Mouse (Mus musculus) heart, embryonic 10.5 days (tissue): ENCODE measurements around the gene Arhgap31. TPM values are rescaled to one million over a fixed set of nuclear protein-coding genes. Genes with fewer than 3 reads are reported as not detected.

Experiments used
- DNase-seq: peaks from one replicate; pipeline ENCODE4 v3.0.0-alpha.2; 2017; ENCODE audit warnings: low spot score
- H3K27ac ChIP-seq: fragments of 300-500 bp; sonication (generic); 2 replicates; pipeline ENCODE4 v1.5.1; 2016; ENCODE audit warnings: mild to moderate bottlenecking
- H3K27me3 ChIP-seq: fragments of 300-500 bp; sonication (generic); 2 replicates; pipeline ENCODE4 v1.6.1; 2016; ENCODE audit warnings: mild to moderate bottlenecking; ENCODE audit not compliant: poor library complexity, insufficient read depth, severe bottlenecking
- H3K36me3 ChIP-seq: fragments of 300-500 bp; sonication (generic); 2 replicates; pipeline ENCODE4 v1.6.1; 2016; ENCODE audit warnings: mild to moderate bottlenecking, moderate library complexity
- H3K4me1 ChIP-seq: fragments of 300-500 bp; sonication (generic); 2 replicates; pipeline ENCODE4 v1.6.1; 2016; ENCODE audit warnings: mild to moderate bottlenecking
- H3K4me3 ChIP-seq: fragments of 300-500 bp; sonication (generic); 2 replicates; pipeline ENCODE4 v1.5.1; 2016; ENCODE audit warnings: mild to moderate bottlenecking, moderate library complexity
- H3K9me3 ChIP-seq: fragments of 300-500 bp; sonication (generic); 2 replicates; pipeline ENCODE4 v1.6.1; 2016; ENCODE audit warnings: mild to moderate bottlenecking, moderate library complexity
- WGBS: fragments of 180-500 bp; shearing (Covaris S2); methylation state at CpG from one replicate; pipeline ENCODE4 v1.1.7; 2016; 5-methylcytosine and 5-hydroxymethylcytosine counted together
- polyA plus RNA-seq: library from polyadenylated mRNA; unstranded; fragments of >200 nt; fragmentation: Nextera tagmentation; extraction: Ambion mirVana; gene quantifications from 2 replicates; pipeline ENCODE4 v1.2.1, GENCODE M21; 2016

Gene Arhgap31
- polyA plus RNA-seq, 1 experiment from 2014 or later: 27.7 TPM

DNA sequence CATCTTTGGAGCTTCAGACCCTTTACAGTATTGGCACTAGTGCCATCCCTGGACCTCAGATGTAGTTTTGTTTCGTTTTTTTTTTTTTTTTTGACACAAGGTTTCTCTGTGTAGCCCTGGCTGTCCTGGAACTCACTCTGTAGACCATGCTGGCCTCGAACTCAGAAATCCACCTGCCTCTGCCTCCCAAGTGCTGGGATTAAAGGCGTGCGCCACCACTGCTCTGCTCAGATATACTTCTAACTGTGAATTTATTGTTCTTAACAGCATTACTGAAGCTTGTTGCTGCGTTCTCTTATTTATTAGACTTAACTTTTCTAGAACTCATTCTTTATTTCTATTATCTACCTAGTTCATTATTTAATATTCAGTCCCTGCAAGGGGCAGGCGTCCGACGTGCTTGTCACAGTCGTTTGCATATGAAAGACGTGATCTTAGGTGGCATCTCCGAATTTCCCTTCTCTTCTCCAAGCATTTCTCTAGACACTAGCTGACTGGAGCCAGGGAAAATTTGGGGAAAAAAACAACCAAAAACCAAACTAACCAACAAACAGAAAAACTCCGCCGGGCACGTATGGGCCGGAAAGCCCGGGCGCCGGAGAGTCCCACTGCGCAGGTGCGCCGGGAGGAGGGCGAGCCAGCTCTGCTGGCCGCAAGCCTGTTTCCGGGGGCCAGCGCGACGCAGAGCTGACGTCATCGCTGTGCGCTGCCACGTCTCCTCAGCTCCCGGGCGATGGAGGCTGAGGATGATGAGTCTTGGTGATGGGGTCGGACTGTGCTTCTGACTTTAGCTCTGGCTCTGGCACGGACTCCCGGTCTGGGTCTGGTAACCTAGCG lies 150.7 kb downstream of the Arhgap31 start:
- Histone ChIP-seq H3K27ac (peak overlapping the region; percentile 94), H3K4me1 (peaks cover 6% of the 10 kb centered on the region; the same call in 1 of the 2 replicates), H3K9me3 (no peaks in the 10 kb centered on the region), H3K27me3 (peaks cover 12% of the 10 kb centered on the region; the same call in 1 of the 2 replicates), H3K4me3 (peak overlapping the region; percentile 85), H3K36me3 (peaks cover 27% of the 10 kb centered on the region)
- peak; percentile 95 for DNase-seq
- WGBS: 7% methylated on average over 37 of the region's 37 CpGs

DNA sequence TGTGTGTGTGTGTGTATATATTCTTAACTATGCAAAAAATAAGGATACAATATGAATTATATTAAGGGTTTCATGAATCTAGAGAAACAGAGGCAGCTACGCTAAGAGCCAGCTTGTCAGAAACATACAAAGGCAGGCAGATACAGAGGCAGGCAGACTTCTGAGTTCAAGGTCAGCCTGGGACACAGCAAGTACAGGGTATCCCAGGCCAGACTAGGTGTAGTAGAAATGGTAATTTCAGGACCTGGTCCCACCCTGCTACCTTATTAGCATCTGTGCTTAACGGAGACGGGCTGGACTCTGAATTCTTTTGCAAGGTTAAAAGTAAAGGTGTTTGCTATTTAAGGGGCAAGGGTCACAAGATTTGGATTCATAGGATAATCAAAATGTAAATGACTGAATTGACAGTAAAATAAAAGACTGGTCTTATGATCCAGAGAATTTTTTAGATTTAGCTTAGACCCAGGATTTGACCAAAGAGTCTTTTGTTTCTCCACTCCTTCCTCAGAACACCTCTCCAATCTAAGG lies 154.8 kb downstream of the Arhgap31 start, which contains the start of gene Tmem39a:
Gene Tmem39a, plus strand, starts transcription at position 478 of the 528 bp plus-strand sequence.
- WGBS: 80% methylated on average over 3 of the region's 3 CpGs
- Histone ChIP-seq H3K4me3 (no peak within 1 kb of the TSS), H3K36me3 (no peaks in the 10 kb centered on the region)

DNA sequence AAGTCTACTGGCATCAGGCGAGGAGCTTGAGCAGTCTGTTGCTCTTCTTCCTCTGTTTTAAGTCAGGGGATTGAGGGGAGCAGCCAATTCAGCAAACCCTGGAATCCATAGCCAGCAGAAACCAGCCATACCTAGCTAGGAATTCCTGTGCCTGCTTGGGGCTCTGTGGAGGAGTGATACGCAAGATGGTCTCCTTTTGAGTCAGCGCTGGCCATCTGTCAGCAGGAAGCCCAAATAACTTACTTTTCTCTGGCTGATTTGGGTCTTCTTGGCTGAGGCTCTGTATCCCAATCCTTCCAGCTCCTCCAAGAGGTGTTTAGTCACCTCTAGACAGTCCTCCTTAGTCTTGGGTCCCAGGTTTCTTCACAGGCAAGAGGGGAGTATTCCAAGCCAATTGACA lies 157.1 kb downstream of the Arhgap31 start:
- WGBS: 78% methylated on average over 3 of the region's 3 CpGs
- Histone ChIP-seq H3K27me3 (peaks cover 26% of the 10 kb centered on the region; the same call in 1 of the 2 replicates), H3K9me3 (no peaks in the 10 kb centered on the region), H3K36me3 (no peaks in the 10 kb centered on the region), H3K4me1 (no peaks in the 10 kb centered on the region), H3K4me3 (no peak overlapping the region), H3K27ac (no peak overlapping the region)
- DNase-seq: no peak

More for the DNA sequence above, 154.8 kb downstream of the Arhgap31 start, which contains the start of gene Tmem39a:
- no peak for DNase-seq
- Histone ChIP-seq H3K4me1 (no peaks in the 10 kb centered on the region), H3K27me3 (peaks cover 20% of the 10 kb centered on the region; the same call in 1 of the 2 replicates), H3K27ac (no peak within 1 kb of the TSS), H3K9me3 (no peaks in the 10 kb centered on the region)

DNA sequence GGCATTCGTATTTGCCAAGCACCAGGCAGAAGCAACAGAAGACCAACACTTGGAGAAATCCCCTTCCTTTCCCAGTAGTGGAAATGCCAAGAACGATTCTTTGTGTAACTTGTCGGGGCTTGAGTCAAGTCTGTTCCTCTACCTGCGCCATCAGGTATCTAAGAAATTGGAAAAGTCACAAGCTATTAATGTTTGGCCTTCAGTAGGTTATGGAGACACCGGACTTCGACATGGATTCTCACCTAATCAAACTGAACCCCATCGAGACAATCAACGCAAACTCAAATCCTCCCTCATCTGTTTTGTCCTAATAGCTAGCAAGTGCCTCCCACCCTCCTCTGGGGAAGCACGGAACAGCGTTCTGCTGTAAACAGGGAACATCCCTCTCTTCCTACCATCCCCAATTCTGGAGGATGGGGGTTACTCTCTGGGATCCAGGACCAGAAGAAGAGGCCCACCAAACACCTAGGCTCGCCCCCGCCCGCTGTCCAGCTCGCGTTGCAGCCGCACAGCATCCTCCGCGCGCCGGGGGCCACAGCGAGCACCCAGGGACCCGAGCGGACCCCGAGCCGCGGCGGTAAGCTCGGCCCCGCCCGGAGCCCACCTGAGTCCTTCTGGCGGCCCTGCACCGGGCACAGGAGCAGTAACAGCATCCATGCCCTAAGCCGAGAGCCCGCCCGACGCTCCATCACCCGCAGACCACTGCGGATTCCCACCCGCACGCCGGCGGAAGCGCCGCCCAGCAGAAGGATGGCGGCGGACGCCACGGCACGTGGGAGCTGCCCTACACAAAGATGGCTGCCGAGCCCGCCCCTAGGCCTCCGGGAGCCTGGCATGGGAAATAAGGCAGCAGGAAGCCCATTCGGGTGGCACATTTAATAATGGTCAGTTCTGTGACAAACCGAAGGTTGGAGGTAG lies 163.3 kb downstream of the Arhgap31 start, which contains the start of gene Poglut1:
Gene Poglut1, minus strand, starts transcription at position 780 of the 918 bp plus-strand sequence.
- Histone ChIP-seq H3K27me3 (peaks cover 11% of the 10 kb centered on the region; the same call in 1 of the 2 replicates), H3K36me3 (peaks cover 33% of the 10 kb centered on the region), H3K9me3 (no peaks in the 10 kb centered on the region), H3K4me1 (peaks cover 16% of the 10 kb centered on the region), H3K27ac (peak within 1 kb of the TSS; percentile 95), H3K4me3 (peak within 1 kb of the TSS; percentile 93)
- peak; percentile 91 for DNase-seq
- WGBS: 3% methylated on average over 54 of the region's 54 CpGs

Other genes with a start within 250 kb of the Arhgap31 start
- gene Timmdc1, start 190.6 kb downstream of the Arhgap31 start, polyA plus RNA-seq: 25.1 and 39.3 TPM in 2 replicates
- 40.2 and 50.6 TPM in 2 replicates for gene Poglut1, start 163.0 kb downstream of the Arhgap31 start, polyA plus RNA-seq
- gene Tmem39a, start 154.6 kb downstream of the Arhgap31 start, polyA plus RNA-seq: 76.1 and 105 TPM in 2 replicates
- gene B4galt4, start 29.0 kb upstream of the Arhgap31 start, polyA plus RNA-seq: 28.5 and 34.6 TPM in 2 replicates
- gene Upk1b, start 87.1 kb upstream of the Arhgap31 start, polyA plus RNA-seq: 40.6 and 43.0 TPM in 2 replicates
- gene 4930435E12Rik, start 115.5 kb upstream of the Arhgap31 start, polyA plus RNA-seq: not detected in 2 replicates
- 0.85 and 1.8 TPM in 2 replicates for gene Igsf11, start 179.4 kb upstream of the Arhgap31 start, polyA plus RNA-seq